Mouse (Mus musculus): Measurements from ENCODE around the gene Clec10a.

- no peak for TF ChIP-seq POLR2A (IDR thresholded peaks at IDR 0.05; ENCODE audit: extremely low read depth, insufficient read depth, low read length)
- TF ChIP-seq CTCF (IDR thresholded peaks at IDR 0.05; ENCODE audit: extremely low read depth, insufficient read depth, low read length), result no peak
Measured at GRCm38 (mm10) chr11:70180496-70180895, 24.5 kb downstream of the Clec10a start.

Data from cortical plate, adult 2 months (tissue).